Mouse (Mus musculus) adrenal gland, adult 8-10 months (tissue): ENCODE measurements around the gene Gtf2f2. TPM values are rescaled to one million over a fixed set of nuclear protein-coding genes. Genes with fewer than 3 reads are reported as not detected.
"Not testable (repeated sequence)": the region's sequence is repeated elsewhere in the genome, so short reads cannot be mapped to it uniquely, and the experiment has no call there.

Experiments used
- DNase-seq: peaks from one replicate; pipeline ENCODE4 v3.0.0; 2022
- total RNA-seq, 4 experiments: library from RNA; stranded (reverse); gene quantifications; 2 replicates each; pipeline ENCODE4 v1.2.4; 2022

The Gtf2f2 gene
- total RNA-seq, 4 experiments from 2014 or later, result 22.0 to 25.0 (median 23.2) TPM

DNA sequence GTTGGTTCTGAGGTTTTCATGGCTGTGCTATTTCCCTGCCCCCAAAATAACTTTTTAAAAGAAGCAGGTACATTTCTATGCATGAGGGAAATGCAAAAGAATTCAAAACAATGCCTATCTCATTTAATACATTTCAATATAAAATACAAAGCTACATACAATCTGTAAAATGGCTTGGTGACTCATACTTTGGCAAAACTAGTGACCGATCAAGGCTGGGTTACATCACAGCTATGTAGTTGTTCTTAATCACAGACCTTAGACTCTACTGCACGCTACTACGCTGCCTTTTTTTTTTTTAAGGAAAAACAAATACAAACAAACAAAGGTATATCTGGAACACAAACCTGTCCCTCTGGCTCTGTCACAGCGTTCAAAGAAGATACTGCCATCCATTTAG lies 18.3 kb downstream of the Gtf2f2 start:
- no peak for DNase-seq

- DNase-seq, result no peak
Measured at GRCm38 (mm10) chr14:75990936-75991335, 19.7 kb downstream of the Gtf2f2 start.

DNA sequence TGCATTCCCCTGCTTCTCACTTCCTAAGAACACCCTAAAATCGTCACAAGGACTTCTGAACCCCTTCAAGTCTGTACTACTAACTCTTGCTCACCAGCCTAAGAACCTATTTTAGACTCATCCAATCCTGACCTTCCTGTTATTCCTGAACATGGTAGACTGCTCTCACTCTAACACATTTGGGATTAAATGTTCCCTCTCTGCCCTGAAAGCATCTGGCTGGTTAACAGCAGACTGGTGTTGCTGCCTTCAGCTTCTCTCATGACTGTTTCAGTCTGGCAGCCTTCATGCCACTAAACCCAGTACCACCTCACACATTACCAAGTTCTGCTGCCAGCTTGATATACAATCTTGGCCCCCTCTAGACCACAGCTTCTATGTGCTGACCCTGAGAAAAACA lies 21.5 kb downstream of the Gtf2f2 start:
- no peak for DNase-seq

DNA sequence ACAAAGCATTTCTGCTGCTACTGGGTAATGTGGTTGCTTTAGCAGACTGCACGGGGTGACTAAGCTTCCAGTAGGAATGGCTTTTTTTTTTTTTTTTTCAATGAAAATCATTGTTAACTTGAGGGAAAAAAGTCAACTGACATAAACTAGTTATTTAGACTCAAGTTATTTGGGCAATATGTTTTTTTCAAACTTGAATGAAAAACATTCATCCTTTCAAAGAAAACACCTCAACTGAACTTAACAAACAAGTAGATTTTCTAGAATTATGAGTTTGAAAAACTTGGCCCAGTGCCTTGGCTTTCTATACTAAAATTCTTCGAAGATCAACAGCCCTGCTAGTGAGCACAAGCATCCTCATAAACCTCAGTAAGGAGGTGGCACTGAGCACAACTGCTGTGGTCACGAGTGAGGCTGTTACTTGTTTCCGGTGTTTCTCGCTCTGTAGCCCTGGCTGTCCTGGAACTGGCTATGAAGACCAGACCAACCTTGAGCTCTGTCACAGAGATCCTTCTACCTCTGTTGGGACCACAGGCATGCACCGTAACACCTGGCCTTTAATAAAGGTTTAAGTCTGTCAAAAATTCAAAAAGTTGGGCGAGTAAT lies 23.7 kb downstream of the Gtf2f2 start:
- DNase-seq, result no peak

GRCm38 (mm10) chr14:75985112-75985511 lies 25.6 kb downstream of the Gtf2f2 start:
- no peak for DNase-seq

- no peak for DNase-seq
Measured at GRCm38 (mm10) chr14:75983891-75984290, 26.8 kb downstream of the Gtf2f2 start.

DNA sequence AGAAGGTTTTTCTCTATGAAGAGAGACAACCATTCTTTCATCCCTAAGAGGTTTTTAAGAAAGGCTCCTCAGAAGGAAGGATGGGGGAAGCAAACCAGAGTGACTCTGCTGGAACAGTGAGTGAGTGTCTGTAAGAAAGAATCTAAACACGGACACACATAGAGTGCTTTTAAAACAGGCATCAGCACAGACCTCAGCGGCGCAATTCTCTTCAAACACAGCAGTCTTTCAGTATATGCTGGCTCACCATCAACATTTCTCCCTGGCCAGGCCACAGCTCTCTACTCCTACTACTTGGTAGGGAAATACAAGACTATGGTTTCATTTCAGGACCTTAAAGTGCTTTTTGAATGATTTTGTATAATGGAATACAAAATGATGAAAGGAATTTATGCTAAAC lies 29.4 kb downstream of the Gtf2f2 start:
- DNase-seq, result no peak

DNA sequence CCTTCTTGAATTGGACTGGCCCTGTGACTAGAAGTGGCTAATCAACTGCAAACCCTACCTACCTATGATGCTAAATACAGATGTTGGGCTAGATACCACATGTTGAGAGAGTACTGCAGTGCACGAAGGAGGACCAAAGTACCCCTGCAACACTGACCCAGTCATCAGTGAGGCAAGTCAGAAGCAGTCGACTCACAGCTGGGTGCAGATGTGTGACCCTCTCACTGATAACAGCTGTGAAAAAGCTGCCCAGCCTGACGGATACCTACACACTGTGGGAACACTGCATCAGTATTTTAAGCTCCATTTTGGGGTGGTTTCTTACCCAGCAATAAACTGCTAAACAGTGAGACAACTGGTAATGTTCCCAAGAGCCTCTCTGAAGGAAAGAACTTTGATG lies 34.6 kb downstream of the Gtf2f2 start:
- DNase-seq, result no peak

DNA sequence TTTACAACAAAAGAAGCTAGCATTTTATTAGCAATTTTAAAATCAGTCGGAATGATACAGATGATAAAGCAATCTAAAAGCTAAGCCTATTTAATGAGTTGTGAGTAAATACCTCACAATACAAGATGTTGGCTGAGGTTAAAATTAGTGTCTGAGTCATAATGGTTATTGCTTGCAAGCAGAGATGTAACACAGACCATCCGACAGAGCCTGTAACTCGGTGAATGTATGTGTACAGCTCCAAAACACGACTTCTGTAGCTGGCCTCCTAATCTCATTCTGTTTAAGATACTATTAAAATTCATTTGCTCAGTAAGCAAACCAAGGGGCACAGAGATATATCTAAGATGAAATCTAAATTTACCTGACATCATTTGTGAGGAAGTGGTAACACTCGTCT lies 43.4 kb downstream of the Gtf2f2 start:
- DNase-seq, result no peak

DNA sequence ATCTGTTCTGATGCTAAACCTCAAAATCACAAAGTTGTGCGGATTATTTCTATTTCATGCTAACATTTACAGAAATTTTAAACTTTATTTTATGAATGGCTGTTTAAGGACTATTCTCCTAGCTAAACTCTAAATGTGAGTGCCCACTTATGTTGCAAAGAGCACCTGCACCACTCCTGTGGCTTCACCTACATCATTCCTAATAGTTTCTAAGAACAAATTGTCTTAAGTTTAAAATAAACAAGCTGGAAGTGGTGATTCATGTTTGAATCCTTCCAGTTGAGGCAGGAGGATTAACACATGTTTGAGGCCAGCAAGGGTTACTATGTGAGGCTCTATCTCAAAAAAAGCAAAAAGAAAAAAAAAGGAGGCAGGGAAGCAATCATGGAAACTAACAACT lies 46.2 kb downstream of the Gtf2f2 start:
- no peak for DNase-seq

DNA sequence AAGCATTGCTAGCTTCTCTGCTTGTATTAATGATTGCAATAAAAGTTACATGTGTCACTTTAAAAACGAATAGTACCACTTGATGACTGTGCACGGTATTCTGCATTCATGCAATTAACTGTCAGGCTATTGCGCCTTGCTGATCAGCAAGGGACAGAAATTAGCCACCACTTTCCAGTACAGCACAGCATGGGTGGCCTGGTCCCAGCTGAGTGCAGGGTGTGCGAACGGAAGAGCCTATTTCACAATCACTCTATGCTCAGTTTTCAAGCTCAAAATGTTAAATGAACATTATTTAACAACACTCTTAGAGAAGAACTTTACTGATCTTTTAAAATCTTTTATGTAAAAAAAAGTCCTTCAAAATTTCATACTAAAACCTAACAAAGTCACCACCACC lies 46.7 kb downstream of the Gtf2f2 start:
- no peak for DNase-seq

DNA sequence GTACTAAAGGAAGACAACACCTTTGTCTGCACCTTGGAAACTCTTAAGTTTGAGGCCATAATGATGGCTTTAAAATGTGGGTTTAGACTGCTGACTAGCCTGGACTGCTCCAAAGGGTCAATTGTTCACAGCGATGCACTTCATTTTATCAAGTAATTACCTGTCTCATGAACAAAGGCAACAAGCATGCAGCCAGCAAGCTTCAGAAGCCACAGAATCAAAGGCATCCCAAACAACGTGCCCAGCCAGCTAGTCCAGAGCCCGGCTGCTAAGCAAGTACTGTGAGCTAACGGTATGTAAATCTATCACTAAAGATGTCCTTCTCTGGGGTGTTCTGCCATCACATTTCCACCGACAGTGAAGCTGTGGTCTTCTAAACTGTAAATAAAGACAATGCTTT lies 47.5 kb downstream of the Gtf2f2 start:
- DNase-seq, result no peak

DNA sequence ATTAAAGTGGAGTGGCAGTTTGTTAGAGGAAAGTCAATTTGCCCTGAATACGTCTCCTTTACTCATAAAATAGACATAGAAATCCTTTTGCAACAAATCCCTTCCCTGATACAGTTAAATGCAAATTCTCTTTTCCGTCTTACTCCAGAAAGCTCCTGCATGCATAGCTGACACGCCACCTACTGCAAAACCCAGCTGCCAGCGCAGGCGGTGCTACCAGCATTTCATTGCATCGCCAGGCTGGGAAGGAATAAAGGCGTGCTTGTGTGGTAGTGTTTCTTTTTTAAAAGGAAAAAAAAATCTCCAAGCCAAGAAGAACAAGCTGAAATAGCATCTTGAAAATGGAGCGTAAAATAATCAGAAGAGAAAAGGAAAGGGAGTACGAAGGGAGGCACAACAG lies 48.4 kb downstream of the Gtf2f2 start:
- no peak for DNase-seq

GRCm38 (mm10) chr14:75954766-75955165 lies 55.9 kb downstream of the Gtf2f2 start, which contains the start of gene Kctd4:
Gene Kctd4, plus strand, starts transcription at chr14:75955009.
- no peak for DNase-seq

- DNase-seq, result no peak
Measured at GRCm38 (mm10) chr14:75953011-75953410, 57.7 kb downstream of the Gtf2f2 start.

GRCm38 (mm10) chr14:75947674-75948073 lies 63.0 kb downstream of the Gtf2f2 start:
- DNase-seq, result no peak

DNA sequence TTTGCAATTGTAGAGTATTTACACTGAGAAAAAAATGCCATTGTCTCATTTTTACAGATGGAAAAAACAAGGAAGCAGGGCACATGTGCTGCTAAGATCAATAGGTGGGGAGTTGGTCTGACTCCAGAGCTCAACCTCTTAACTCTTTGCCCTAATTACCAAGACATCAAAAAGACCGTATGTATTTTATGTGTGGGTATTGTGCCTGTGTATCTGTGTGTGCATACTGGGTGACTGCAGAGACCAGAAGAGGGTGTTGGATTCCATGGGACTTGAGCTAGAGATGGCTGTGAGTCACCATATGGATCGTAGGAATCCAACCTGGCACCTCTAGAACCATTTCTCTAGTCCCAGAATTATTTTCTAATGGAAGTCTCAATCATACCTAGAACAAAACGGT lies 68.3 kb downstream of the Gtf2f2 start:
- DNase-seq, result no peak

GRCm38 (mm10) chr14:75941500-75941899 lies 69.2 kb downstream of the Gtf2f2 start:
- DNase-seq, result no peak

- no peak for DNase-seq
Measured at GRCm38 (mm10) chr14:75937714-75938113, 73.0 kb downstream of the Gtf2f2 start.

GRCm38 (mm10) chr14:75934359-75934758 lies 76.3 kb downstream of the Gtf2f2 start:
- no peak for DNase-seq

- no peak for DNase-seq
Measured at GRCm38 (mm10) chr14:75931266-75931665, 79.4 kb downstream of the Gtf2f2 start.

GRCm38 (mm10) chr14:75929713-75930112 lies 81.0 kb downstream of the Gtf2f2 start:
- not testable (repeated sequence) for DNase-seq

GRCm38 (mm10) chr14:75923314-75924052 lies 87.2 kb downstream of the Gtf2f2 start:
- no peak for DNase-seq

DNA sequence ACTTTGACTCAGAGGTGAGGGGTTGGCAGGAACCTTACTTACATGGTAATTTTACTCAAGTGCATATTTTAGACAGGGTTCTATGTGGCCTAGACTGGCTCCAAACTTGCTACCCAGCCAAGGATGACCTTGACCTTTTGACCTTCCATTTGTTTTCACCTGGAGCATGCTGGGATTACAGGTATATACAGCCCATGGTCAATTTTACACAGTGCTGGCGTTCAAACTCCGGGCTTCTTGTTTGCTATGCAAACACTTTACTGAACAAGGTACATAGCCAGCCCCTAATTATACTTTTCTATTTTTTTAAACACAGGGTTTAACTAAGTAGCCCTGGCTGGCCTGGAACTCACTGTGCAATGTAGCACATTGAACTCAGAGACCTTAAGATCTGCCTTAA lies 98.0 kb downstream of the Gtf2f2 start:
- no peak for DNase-seq
